Mouse (Mus musculus): ENCODE results near the gene Lama1.

The Lama1 gene

GRCm38 (mm10) chr17:67861080-67861630 lies 164.1 kb downstream of the Lama1 start:
- no peak for DNase-seq

DNA sequence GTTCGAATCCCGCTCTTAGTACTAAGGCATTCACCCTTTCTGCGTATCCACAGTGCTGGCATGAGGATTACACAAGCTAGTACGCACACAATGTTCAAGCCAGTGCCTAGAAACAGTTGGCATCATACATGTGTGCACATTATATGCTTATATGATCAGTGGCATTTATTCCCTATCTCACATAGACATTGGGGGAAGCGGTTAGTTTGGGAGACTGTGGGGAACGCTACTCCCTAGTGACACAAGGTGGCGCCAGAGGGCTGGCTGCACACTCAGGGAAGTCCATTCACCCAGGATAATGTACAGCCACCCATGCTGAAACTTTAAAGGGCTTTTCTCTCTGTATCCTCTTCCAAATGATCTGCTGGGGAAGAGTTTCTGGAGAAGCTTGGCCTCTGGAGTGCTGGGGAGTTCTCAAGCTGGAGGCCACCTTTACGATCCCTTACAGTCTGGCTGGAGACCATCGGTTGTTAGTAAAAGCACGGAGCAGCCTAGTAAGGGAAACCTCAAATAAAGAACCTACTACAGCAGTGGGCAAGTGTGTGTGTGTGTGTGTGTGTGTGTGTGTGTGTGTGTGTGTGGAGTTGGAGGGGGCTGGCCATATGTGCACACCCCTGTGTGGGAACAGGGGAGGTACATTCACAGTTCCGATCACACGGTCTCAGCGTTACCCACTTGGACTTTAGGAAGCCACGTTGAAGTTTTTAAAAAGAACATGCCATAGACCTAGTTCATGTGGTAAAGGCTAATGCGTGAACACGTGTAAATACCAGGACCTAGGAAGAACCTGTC lies 164.9 kb downstream of the Lama1 start:
- DNase-seq = peak; percentile 68 to 72

GRCm38 (mm10) chr17:67864363-67864762 lies 167.3 kb downstream of the Lama1 start:
- no peak for DNase-seq

DNA sequence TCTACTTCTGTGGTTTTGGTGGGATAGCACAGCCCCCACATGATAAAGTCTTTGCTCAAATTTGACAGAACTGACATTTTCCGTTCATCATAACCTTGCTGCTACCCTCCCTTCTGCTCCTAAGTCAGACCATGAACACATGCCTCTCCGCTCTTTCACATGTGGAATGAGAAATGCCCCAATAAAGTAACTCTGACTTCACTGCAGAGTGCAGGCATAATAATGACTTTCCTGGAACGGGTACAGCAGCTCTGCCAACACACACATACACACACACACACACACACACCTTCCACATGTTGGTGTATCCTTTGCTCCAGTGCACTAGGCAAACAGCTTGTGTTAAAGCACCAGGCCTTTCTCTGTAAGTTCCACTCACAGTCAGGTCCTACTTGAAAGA lies 167.9 kb downstream of the Lama1 start:
- no peak for DNase-seq

DNA sequence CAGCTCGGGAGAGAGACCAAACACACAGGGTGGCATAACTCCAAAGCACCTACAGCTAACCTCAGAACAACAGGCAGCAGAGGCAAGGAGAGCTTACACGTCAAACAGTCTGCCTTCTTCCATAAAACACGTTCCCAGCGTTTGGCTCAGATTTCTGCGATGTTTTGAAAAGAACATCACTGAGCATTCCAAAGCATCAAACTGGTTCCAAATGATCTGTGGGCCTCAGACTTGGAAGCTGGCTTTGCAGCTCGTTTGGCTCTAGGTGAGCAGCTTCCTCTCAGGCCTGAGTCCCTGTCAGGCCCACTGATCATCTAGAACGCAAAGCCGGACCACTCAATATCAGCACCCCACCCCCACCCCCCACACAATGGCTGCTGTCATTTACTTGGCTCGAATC lies 169.0 kb downstream of the Lama1 start:
- no peak for DNase-seq

DNA sequence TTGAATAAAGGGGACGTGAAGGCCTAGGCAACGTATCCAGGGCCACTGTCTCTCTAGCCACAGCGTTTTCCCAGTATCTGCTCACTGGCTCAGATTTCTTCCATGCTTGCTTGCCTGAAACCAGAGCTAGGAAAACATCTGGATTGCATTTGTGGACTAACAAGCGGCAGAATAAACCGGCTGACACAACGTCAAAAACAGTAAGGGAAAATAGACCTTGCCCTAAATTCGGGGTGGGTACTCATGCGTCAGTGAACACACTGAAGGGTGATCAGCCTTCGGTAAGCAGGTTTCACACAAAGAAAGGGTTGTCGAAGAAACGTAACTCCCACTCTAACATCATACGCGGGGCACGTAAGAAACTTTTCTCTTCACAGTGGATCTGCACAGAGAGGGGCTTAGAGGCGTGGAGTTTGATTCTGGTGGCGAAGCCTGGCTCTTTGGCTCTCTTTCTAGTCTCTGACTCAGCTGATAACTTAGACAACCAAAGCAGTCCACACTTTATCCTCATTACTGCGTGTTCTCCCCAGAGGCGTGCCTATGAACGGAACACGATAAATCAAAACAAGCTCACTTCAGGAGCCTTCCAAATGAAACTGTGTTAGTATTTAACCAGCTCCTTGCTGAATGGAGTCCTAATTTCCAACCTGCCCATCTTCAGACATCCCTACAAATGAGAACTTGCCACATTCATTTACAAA lies 169.6 kb downstream of the Lama1 start:
- DNase-seq = no peak

GRCm38 (mm10) chr17:67869731-67870601 lies 172.9 kb downstream of the Lama1 start:
- peak; percentile 69 to 71 for DNase-seq

Measured in cerebellum, postnatal 36 days (tissue).